ENCODE assay signal across 15 mouse cellular contexts in the genomic region with DNA sequence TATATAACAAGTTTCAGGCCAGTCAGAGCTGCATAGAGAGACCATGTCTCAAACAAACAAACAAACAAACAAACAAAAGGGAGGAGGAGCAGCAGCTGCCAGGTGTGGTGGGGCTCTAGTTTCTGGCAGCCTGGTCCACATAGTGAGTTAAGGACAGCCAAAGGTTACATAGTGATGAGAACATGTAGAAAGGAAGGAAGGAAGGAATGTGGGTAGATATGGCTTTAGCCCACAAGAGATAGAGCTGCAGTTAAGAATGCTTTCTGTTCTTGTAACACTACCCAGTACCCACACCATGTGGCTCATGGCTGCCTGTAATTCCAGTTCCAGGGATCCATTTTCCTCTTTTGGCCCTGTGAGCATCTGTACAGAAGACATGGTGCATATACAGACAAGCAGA.
"Had no signal": no experiment of that assay in that cellular context is flagged by ENCODE, and none has a peak within 500 bp of the region (broad histone marks: within the 10 kb centered on the region; RNA-seq: fewer than 3 reads in every experiment).

No protein-coding gene starts in this region.

- H3K9ac ChIP-seq: liver, embryonic 14.5 days; lung, embryonic 14.5 days; midbrain, embryonic 13.5 days; midbrain, embryonic 15.5 days; neural tube, embryonic 12.5 days; stomach, embryonic 15.5 days had no signal

- H3K4me2 ChIP-seq: lung, embryonic 14.5 days; midbrain, embryonic 11.5 days; midbrain, embryonic 13.5 days; midbrain, embryonic 15.5 days; neural tube, embryonic 12.5 days; stomach, embryonic 15.5 days had no signal

- ATAC-seq: midbrain, embryonic 13.5 days; midbrain, embryonic 15.5 days had no signal

- DNase-seq: lung, adult 18-20 months; lung, embryonic 14.5 days; lung, postnatal 10 days; lung, postnatal 4 days; retina, postnatal 1 day; right cerebral cortex, postnatal 14 days; thymus, adult 2 months; thymus, postnatal 25 days had no signal

- H3K9me3 ChIP-seq: midbrain, embryonic 13.5 days; midbrain, embryonic 15.5 days; neural tube, embryonic 12.5 days; stomach, embryonic 15.5 days had no signal

- H3K27me3 ChIP-seq: midbrain, embryonic 13.5 days; midbrain, embryonic 15.5 days; neural tube, embryonic 12.5 days; stomach, embryonic 15.5 days had no signal

- H3K4me3 ChIP-seq: midbrain, embryonic 13.5 days; midbrain, embryonic 15.5 days; neural tube, embryonic 12.5 days; stomach, embryonic 15.5 days had no signal

- H3K27ac ChIP-seq: liver, embryonic 14.5 days; midbrain, embryonic 13.5 days; midbrain, embryonic 15.5 days; neural tube, embryonic 12.5 days; stomach, embryonic 15.5 days; stomach, postnatal 0 days had no signal
